Mouse (Mus musculus) right cerebral cortex, postnatal 25 days (tissue): Measurements from ENCODE around the gene Gpr85.

Experiments used
- DNase-seq: peaks from one replicate; pipeline ENCODE4 v3.0.0; 2022

The Gpr85 gene

GRCm38 (mm10) chr6:13812157-13812556, 27.6 kb downstream of the Gpr85 start:
- DNase-seq, result no peak

- no peak for DNase-seq
These were observed 39.7 kb downstream of the Gpr85 start for GRCm38 (mm10) chr6:13800071-13800470.

GRCm38 (mm10) chr6:13797389-13797788, 42.4 kb downstream of the Gpr85 start:
- DNase-seq, result no peak
